Mouse (Mus musculus): Measurements from ENCODE around the gene Aplf.

GRCm38 (mm10) chr6:87614794-87615695 is 56.9 kb downstream of the Aplf start:
- 0 out of 2 replicates have a peak, but pooled peaks have one; percentile 40 for TF ChIP-seq CTCF (IDR thresholded peaks at IDR 0.05; ENCODE audit: low read depth, low read length)
- TF ChIP-seq POLR2A (IDR thresholded peaks at IDR 0.05; ENCODE audit: borderline replicate concordance, low read depth, low read length), result no peak
